17 mouse cellular contexts compared by ENCODE assay signal in genomic region chr1:88848246-88848645, GRCm38 (mm10).
DNase-seq lines count a peak whose midpoint lies in the region; ATAC-seq and TF ChIP-seq lines count a peak whose summit lies in the region.
"Had no signal": no experiment of that assay in that cellular context is flagged by ENCODE, and none has a peak within 500 bp of the region (broad histone marks: within the 10 kb centered on the region; RNA-seq: fewer than 3 reads in every experiment).

No protein-coding gene starts in this region.

- peak; percentile 24 for DNase-seq in embryo, embryonic 11 days
- no peak for DNase-seq in embryo, embryonic 9.5 days (ENCODE audit: extremely low spot score)
- DNase-seq in neural tube, embryonic 11.5 days (ENCODE audit: low spot score) = peak; percentile 52
- no peak for DNase-seq in neural tube, embryonic 10.5 days (ENCODE audit: extremely low spot score, low spot score)
- DNase-seq in hindbrain, postnatal 0 days (ENCODE audit: low spot score) = peak; percentile 45
- no peak for DNase-seq in layer of hippocampus, postnatal 25 days (ENCODE audit: extremely low spot score in 1 of 2, low spot score in 1 of 2)
- DNase-seq: adrenal gland, postnatal 10 days; gastrocnemius, postnatal 25 days; heart, postnatal 14 days; layer of hippocampus, adult 9-11 months; liver, embryonic 13.5 days; right cerebral cortex, postnatal 14 days had no signal

- H3K27ac ChIP-seq in neural tube, embryonic 11.5 days (ENCODE audit: low read depth, low read length) = peak overlapping the region; percentile 60
- H3K27ac ChIP-seq in hindbrain, postnatal 0 days = no peak overlapping the region
- no peak overlapping the region for H3K27ac ChIP-seq in kidney, embryonic 16.5 days (ENCODE audit: low read length)
- no peak overlapping the region for H3K27ac ChIP-seq in heart, embryonic 12.5 days (ENCODE audit: poor library complexity, severe bottlenecking)
- H3K27ac ChIP-seq: kidney, postnatal 0 days; limb, embryonic 12.5 days; liver, embryonic 13.5 days; lung, embryonic 15.5 days had no signal

- H3K9me3 ChIP-seq in neural tube, embryonic 11.5 days (ENCODE audit: control insufficient read depth, low read length) = no peaks in the 10 kb centered on the region
- H3K9me3 ChIP-seq in hindbrain, postnatal 0 days (ENCODE audit: low read length) = no peaks in the 10 kb centered on the region
- peaks cover 4% of the 10 kb centered on the region; the same call in 1 of the 2 replicates for H3K9me3 ChIP-seq in kidney, embryonic 16.5 days (ENCODE audit: low read length)
- no peaks in the 10 kb centered on the region for H3K9me3 ChIP-seq in heart, embryonic 12.5 days (replicated peaks)
- H3K9me3 ChIP-seq: lung, embryonic 15.5 days had no signal

- peak; percentile 59 for ATAC-seq in neural tube, embryonic 11.5 days (ENCODE audit: insufficient read depth, low FRiP score, low TSS enrichment)
- ATAC-seq in hindbrain, postnatal 0 days = 0 out of 2 replicates have a peak, but pooled peaks have one; percentile 18
- no peak for ATAC-seq in kidney, embryonic 16.5 days (ENCODE audit: low FRiP score, low TSS enrichment)
- no peak for ATAC-seq in heart, embryonic 12.5 days (ENCODE audit: insufficient number of reproducible peaks, low FRiP score)

- no peak for TF ChIP-seq CTCF in hindbrain, postnatal 0 days (IDR thresholded peaks at IDR 0.05; ENCODE audit: low read depth)

- H3K4me3 ChIP-seq in neural tube, embryonic 11.5 days (ENCODE audit: low read depth, low read length) = no peak overlapping the region
- H3K4me3 ChIP-seq in hindbrain, postnatal 0 days (ENCODE audit: low read length) = no peak overlapping the region
- H3K4me3 ChIP-seq in kidney, embryonic 16.5 days (ENCODE audit: low read length) = no peak overlapping the region
- H3K4me3 ChIP-seq in heart, embryonic 12.5 days = no peak overlapping the region
- H3K4me3 ChIP-seq: limb, embryonic 12.5 days; liver, embryonic 13.5 days; lung, embryonic 15.5 days had no signal

- WGBS in neural tube, embryonic 11.5 days = 66% methylated on average over 8 of the region's 8 CpGs
- WGBS in hindbrain, postnatal 0 days = 53% methylated on average over 8 of the region's 8 CpGs
- WGBS in kidney, embryonic 16.5 days = 66% methylated on average over 8 of the region's 8 CpGs
- WGBS in heart, embryonic 12.5 days = 79% methylated on average over 8 of the region's 8 CpGs

- H3K36me3 ChIP-seq in neural tube, embryonic 11.5 days (ENCODE audit: control insufficient read depth, insufficient read depth, low read length) = no peaks in the 10 kb centered on the region
- no peaks in the 10 kb centered on the region for H3K36me3 ChIP-seq in hindbrain, postnatal 0 days (ENCODE audit: insufficient read depth, low read length)
- no peaks in the 10 kb centered on the region for H3K36me3 ChIP-seq in kidney, embryonic 16.5 days (ENCODE audit: insufficient read depth, low read length)
- H3K36me3 ChIP-seq in heart, embryonic 12.5 days = no peaks in the 10 kb centered on the region
- H3K36me3 ChIP-seq: limb, embryonic 12.5 days; liver, embryonic 13.5 days; lung, embryonic 15.5 days had no signal

- peaks cover 12% of the 10 kb centered on the region for H3K4me1 ChIP-seq in neural tube, embryonic 11.5 days (ENCODE audit: control insufficient read depth, insufficient read depth, low read length)
- H3K4me1 ChIP-seq in hindbrain, postnatal 0 days (ENCODE audit: insufficient read depth, low read length) = peaks cover 8% of the 10 kb centered on the region; the same call in 1 of the 2 replicates
- peaks cover 16% of the 10 kb centered on the region for H3K4me1 ChIP-seq in kidney, embryonic 16.5 days (ENCODE audit: insufficient read depth, low read length)
- H3K4me1 ChIP-seq in heart, embryonic 12.5 days (replicated peaks) = no peaks in the 10 kb centered on the region
- H3K4me1 ChIP-seq: liver, embryonic 13.5 days; lung, embryonic 15.5 days had no signal

- H3K27me3 ChIP-seq in neural tube, embryonic 11.5 days (ENCODE audit: control insufficient read depth, insufficient read depth, low read length) = no peaks in the 10 kb centered on the region
- H3K27me3 ChIP-seq in hindbrain, postnatal 0 days (ENCODE audit: insufficient read depth, low read length) = no peaks in the 10 kb centered on the region
- no peaks in the 10 kb centered on the region for H3K27me3 ChIP-seq in kidney, embryonic 16.5 days (ENCODE audit: insufficient read depth, low read length)
- H3K27me3 ChIP-seq in heart, embryonic 12.5 days (replicated peaks) = no peaks in the 10 kb centered on the region
- H3K27me3 ChIP-seq: limb, embryonic 12.5 days; liver, embryonic 13.5 days; lung, embryonic 15.5 days had no signal

- H3K9ac ChIP-seq in neural tube, embryonic 11.5 days (ENCODE audit: low read length) = no peak overlapping the region
- H3K9ac ChIP-seq in hindbrain, postnatal 0 days (replicated peaks; ENCODE audit: low read length) = no peak overlapping the region
- H3K9ac ChIP-seq in kidney, embryonic 16.5 days (replicated peaks; ENCODE audit: low read length) = no peak overlapping the region
- no peak overlapping the region for H3K9ac ChIP-seq in heart, embryonic 12.5 days
- H3K9ac ChIP-seq: liver, embryonic 13.5 days; lung, embryonic 15.5 days had no signal

- no peak overlapping the region for H3K4me2 ChIP-seq in neural tube, embryonic 11.5 days (ENCODE audit: low read depth)
- no peak overlapping the region for H3K4me2 ChIP-seq in hindbrain, postnatal 0 days (ENCODE audit: low read depth, low read length)
- H3K4me2 ChIP-seq in kidney, embryonic 16.5 days (replicated peaks; ENCODE audit: low read depth, low read length) = no peak overlapping the region
- H3K4me2 ChIP-seq in heart, embryonic 12.5 days = no peak overlapping the region
- H3K4me2 ChIP-seq: liver, embryonic 13.5 days; lung, embryonic 15.5 days had no signal

Comparison
In these comparisons a context has a peak if more than half of its experiments do, and no peak if none do; other contexts are left out.
1. DNase-seq: peak in embryo, embryonic 11 days (single experiment), neural tube, embryonic 11.5 days (single experiment) and hindbrain, postnatal 0 days (single experiment); none in embryo, embryonic 9.5 days (single experiment), neural tube, embryonic 10.5 days (single experiment) and layer of hippocampus, postnatal 25 days (0 of 2).
2. ATAC-seq: peak in neural tube, embryonic 11.5 days (single experiment) and hindbrain, postnatal 0 days (single experiment); none in kidney, embryonic 16.5 days (single experiment) and heart, embryonic 12.5 days (single experiment).